Mouse (Mus musculus) E14TG2a.4 (cell line): ENCODE data around the gene Ergic1.

Experiments used
- H3K27me3 ChIP-seq: 2 replicates; pipeline ENCODE4 v1.6.1; 2014; ENCODE audit warnings: low read length, control low read depth; ENCODE audit not compliant: insufficient read depth
- H3K36me3 ChIP-seq: 2 replicates; pipeline ENCODE4 v1.6.1; 2014; ENCODE audit warnings: low read length, control low read depth; ENCODE audit not compliant: insufficient read depth
- H3K4me1 ChIP-seq: replicated peaks from 2 replicates; pipeline ENCODE4 v1.6.1; 2014; ENCODE audit warnings: low read depth, low read length, control low read depth
- H3K4me3 ChIP-seq: replicated peaks from 2 replicates; pipeline ENCODE4 v1.5.1; 2014; ENCODE audit warnings: mild to moderate bottlenecking, low read length
- H3K9me3 ChIP-seq: 2 replicates; pipeline ENCODE4 v1.6.1; 2014; ENCODE audit warnings: low read length, control low read depth
- CTCF ChIP-seq: conservative IDR thresholded peaks from 2 replicates; pipeline ENCODE4 v1.5.1; 2014; ENCODE audit warnings: low read length
- NANOG ChIP-seq: IDR thresholded peaks from 2 replicates; pipeline ENCODE4 v1.6.1; 2014; ENCODE audit warnings: borderline replicate concordance, low read length, mixed read lengths
- POU5F1 ChIP-seq: IDR thresholded peaks from 2 replicates; pipeline ENCODE4 v1.6.1; 2014; ENCODE audit warnings: low read length, borderline replicate concordance

The Ergic1 gene

GRCm38 (mm10) chr17:26605636-26606035, 44.3 kb downstream of the Ergic1 start:
- no peaks in the 10 kb centered on the region for H3K27me3 ChIP-seq
- peaks cover 71% of the 10 kb centered on the region for H3K36me3 ChIP-seq
- no peak overlapping the region for H3K4me3 ChIP-seq
- H3K4me1 ChIP-seq, result peaks cover 68% of the 10 kb centered on the region
- H3K9me3 ChIP-seq, result no peaks in the 10 kb centered on the region
- TF ChIP-seq CTCF (no peak), NANOG (no peak), POU5F1 (no peak)

GRCm38 (mm10) chr17:26606516-26606915, 45.2 kb downstream of the Ergic1 start:
- Histone ChIP-seq H3K4me3 (no peak overlapping the region), H3K9me3 (no peaks in the 10 kb centered on the region), H3K27me3 (no peaks in the 10 kb centered on the region), H3K36me3 (peaks cover 79% of the 10 kb centered on the region), H3K4me1 (peaks cover 66% of the 10 kb centered on the region)
- TF ChIP-seq POU5F1, result no peak
- TF ChIP-seq CTCF, result no peak
- TF ChIP-seq NANOG, result no peak

GRCm38 (mm10) chr17:26608348-26608747, 47.1 kb downstream of the Ergic1 start:
- peaks cover 88% of the 10 kb centered on the region for H3K36me3 ChIP-seq

GRCm38 (mm10) chr17:26608877-26609276, 47.6 kb downstream of the Ergic1 start:
- H3K36me3 ChIP-seq, result peaks cover 89% of the 10 kb centered on the region
- no peak overlapping the region for H3K4me3 ChIP-seq
- peaks cover 43% of the 10 kb centered on the region for H3K4me1 ChIP-seq
- no peaks in the 10 kb centered on the region for H3K27me3 ChIP-seq
- H3K9me3 ChIP-seq, result no peaks in the 10 kb centered on the region
- no peak for TF ChIP-seq NANOG
- no peak for TF ChIP-seq POU5F1

More at GRCm38 (mm10) chr17:26608348-26608747, 47.1 kb downstream of the Ergic1 start:
- no peaks in the 10 kb centered on the region for H3K27me3 ChIP-seq
- no peak overlapping the region for H3K4me3 ChIP-seq
- peaks cover 48% of the 10 kb centered on the region for H3K4me1 ChIP-seq
- TF ChIP-seq POU5F1 (no peak), NANOG (no peak), CTCF (no peak)
- no peaks in the 10 kb centered on the region for H3K9me3 ChIP-seq

GRCm38 (mm10) chr17:26609820-26610219, 48.5 kb downstream of the Ergic1 start:
- no peaks in the 10 kb centered on the region for H3K27me3 ChIP-seq
- H3K4me3 ChIP-seq, result no peak overlapping the region
- TF ChIP-seq CTCF (no peak), NANOG (no peak), POU5F1 (no peak)
- H3K4me1 ChIP-seq, result peaks cover 35% of the 10 kb centered on the region
- no peaks in the 10 kb centered on the region for H3K9me3 ChIP-seq
- H3K36me3 ChIP-seq, result peaks cover 95% of the 10 kb centered on the region

GRCm38 (mm10) chr17:26611328-26611727, 50.0 kb downstream of the Ergic1 start:
- Histone ChIP-seq H3K27me3 (no peaks in the 10 kb centered on the region), H3K4me1 (peaks cover 20% of the 10 kb centered on the region), H3K9me3 (no peaks in the 10 kb centered on the region), H3K36me3 (peaks cover 93% of the 10 kb centered on the region), H3K4me3 (no peak overlapping the region)
- TF ChIP-seq POU5F1 (no peak), CTCF (no peak), NANOG (no peak)

GRCm38 (mm10) chr17:26611918-26612317, 50.6 kb downstream of the Ergic1 start:
- Histone ChIP-seq H3K4me3 (no peak overlapping the region), H3K27me3 (no peaks in the 10 kb centered on the region)
- TF ChIP-seq CTCF (no peak), POU5F1 (no peak), NANOG (no peak)

GRCm38 (mm10) chr17:26614286-26614685, 53.0 kb downstream of the Ergic1 start:
- TF ChIP-seq CTCF (no peak), NANOG (no peak), POU5F1 (no peak)

More at GRCm38 (mm10) chr17:26611918-26612317, 50.6 kb downstream of the Ergic1 start:
- peaks cover 93% of the 10 kb centered on the region for H3K36me3 ChIP-seq
- H3K9me3 ChIP-seq, result no peaks in the 10 kb centered on the region
- H3K4me1 ChIP-seq, result peaks cover 17% of the 10 kb centered on the region

More at GRCm38 (mm10) chr17:26614286-26614685, 53.0 kb downstream of the Ergic1 start:
- Histone ChIP-seq H3K4me1 (peaks cover 17% of the 10 kb centered on the region), H3K36me3 (peaks cover 91% of the 10 kb centered on the region), H3K4me3 (no peak overlapping the region), H3K9me3 (no peaks in the 10 kb centered on the region), H3K27me3 (no peaks in the 10 kb centered on the region)
